Mouse (Mus musculus): ENCODE measurements at regions not wholly inside any gene's neighbourhood (a gene's known extent, or its start where the extent isn't known, plus 50 kb on each side); places are given as distances from the start of the nearest gene placed in this dataset.

DNA sequence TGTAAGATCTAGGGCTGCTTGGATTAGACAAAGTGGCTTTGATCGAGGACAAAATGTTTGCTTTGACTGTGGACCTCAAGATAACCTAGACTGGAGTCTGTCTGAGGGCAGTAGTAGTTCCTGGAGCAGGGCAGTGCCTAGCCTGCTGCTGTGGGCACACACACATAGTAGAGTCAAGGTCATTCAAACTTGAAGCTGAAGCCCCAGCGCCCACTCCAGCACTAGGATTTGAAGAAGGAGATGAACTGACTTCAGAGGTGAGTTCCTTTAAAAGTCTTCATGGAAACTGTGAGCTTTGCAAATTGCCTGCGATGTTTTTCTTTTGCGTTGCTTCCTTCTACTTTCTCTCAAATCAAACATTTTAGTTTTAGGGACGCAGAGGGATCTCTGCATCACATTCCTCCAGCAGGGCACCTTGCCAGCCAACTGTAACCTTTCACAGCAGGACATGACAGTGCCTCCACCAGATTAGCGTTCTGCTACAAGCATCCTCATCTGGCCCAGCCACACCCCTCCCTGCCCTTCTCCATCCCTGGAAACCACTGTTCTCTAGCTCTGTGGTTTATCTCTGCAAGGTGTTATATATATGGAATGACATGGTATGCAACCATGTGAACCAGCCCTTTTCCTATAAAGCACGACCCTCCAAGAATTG is 377.3 kb upstream of the Gm10131 start:
- Histone ChIP-seq H3K27ac (ENCODE audit: insufficient read depth, low read length) (no peak overlapping the region), H3K4me3 (ENCODE audit: insufficient read depth, low read length) (no peak overlapping the region), H3K4me1 (ENCODE audit: control insufficient read depth, insufficient read depth, low read length) (no peaks in the 10 kb centered on the region)
- no peak for TF ChIP-seq POLR2A (IDR thresholded peaks at IDR 0.05; ENCODE audit: extremely low read depth, insufficient read depth, low read length)
- no peak for TF ChIP-seq CTCF (IDR thresholded peaks at IDR 0.05; ENCODE audit: extremely low read depth, insufficient read depth, low read length)

DNA sequence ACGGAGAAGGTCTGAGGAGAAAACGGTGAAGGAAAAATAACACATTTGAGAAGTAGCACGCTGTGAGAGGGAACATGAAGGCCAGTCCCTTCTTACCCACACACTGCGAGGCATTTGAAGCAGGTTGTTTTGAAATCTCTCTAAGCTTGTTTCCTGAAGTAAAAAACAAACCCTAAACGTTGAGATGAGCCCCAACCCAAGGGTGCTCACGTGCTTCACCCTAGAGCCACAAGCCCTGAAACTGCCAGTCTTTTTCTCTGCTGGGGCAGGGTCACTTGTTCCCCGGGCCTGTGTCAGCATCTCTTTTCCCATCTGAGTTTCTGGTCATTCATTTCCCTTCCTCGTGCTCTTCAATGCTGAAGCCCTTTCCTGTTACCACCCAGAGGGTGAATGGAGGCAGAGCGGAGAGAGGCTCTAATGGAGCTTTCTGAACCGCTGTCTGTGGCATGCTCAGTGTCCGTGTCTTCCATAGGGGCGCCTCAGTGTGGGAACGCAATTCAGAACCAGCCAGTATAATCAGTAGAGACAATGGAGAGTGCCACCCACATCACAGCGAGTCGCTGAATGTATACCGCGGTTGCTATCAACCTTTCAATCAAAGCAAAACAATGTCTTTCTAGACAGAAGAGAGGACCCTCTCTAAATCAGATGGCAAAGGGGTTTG is 375.0 kb upstream of the Gm10131 start:
- no peak overlapping the region for H3K4me3 ChIP-seq (ENCODE audit: insufficient read depth, low read length)
- TF ChIP-seq POLR2A (IDR thresholded peaks at IDR 0.05; ENCODE audit: extremely low read depth, insufficient read depth, low read length) (no peak), CTCF (IDR thresholded peaks at IDR 0.05; ENCODE audit: extremely low read depth, insufficient read depth, low read length) (no peak)
- no peaks in the 10 kb centered on the region for H3K4me1 ChIP-seq (ENCODE audit: control insufficient read depth, insufficient read depth, low read length)
- H3K27ac ChIP-seq (ENCODE audit: insufficient read depth, low read length): no peak overlapping the region

DNA sequence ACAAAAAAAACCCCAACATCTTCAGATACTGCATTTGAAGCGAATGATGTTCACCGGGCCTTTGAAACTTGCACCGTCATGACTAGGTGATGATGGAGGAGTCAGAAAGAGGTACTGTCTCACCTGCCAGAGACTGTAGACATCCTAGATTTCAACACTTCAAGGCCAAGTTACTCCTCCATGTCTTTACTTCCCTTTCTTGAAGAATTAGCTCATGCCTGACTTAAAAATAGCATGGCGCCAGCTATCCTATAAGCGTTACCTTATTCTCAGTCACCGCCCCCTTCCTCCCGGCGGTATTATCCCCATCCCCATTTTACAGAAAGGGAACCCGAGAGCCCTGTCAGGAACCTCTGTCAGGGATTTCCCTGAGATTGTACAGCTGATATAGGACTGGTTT is 374.4 kb upstream of the Gm10131 start:
- Histone ChIP-seq H3K27ac (ENCODE audit: insufficient read depth, low read length) (no peak overlapping the region), H3K4me1 (ENCODE audit: control insufficient read depth, insufficient read depth, low read length) (no peaks in the 10 kb centered on the region), H3K4me3 (ENCODE audit: insufficient read depth, low read length) (no peak overlapping the region)
- no peak for TF ChIP-seq POLR2A (IDR thresholded peaks at IDR 0.05; ENCODE audit: extremely low read depth, insufficient read depth, low read length)
- no peak for TF ChIP-seq CTCF (IDR thresholded peaks at IDR 0.05; ENCODE audit: extremely low read depth, insufficient read depth, low read length)

DNA sequence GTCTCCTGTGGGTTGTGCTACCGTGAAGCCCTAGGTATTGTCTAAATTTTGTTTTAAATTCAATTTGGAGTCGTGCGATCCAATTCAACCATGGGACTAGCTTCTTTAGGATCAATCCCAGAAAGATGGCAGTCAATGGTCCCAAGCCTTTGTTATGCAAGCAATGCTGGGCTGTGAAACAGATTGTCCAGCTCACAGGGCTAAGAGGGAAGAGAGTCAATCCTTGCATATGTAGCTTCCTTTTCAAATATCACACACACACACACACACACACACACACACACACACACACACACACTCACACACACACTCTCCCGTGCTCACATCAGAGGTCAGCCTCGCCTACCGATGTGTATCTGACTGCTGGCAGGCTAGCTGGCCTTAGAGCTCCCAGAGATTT is 373.8 kb upstream of the Gm10131 start:
- Histone ChIP-seq H3K4me1 (ENCODE audit: control insufficient read depth, insufficient read depth, low read length) (no peaks in the 10 kb centered on the region), H3K4me3 (ENCODE audit: insufficient read depth, low read length) (no peak overlapping the region), H3K27ac (ENCODE audit: insufficient read depth, low read length) (no peak overlapping the region)
- TF ChIP-seq POLR2A (IDR thresholded peaks at IDR 0.05; ENCODE audit: extremely low read depth, insufficient read depth, low read length) (no peak), CTCF (IDR thresholded peaks at IDR 0.05; ENCODE audit: extremely low read depth, insufficient read depth, low read length) (no peak)

DNA sequence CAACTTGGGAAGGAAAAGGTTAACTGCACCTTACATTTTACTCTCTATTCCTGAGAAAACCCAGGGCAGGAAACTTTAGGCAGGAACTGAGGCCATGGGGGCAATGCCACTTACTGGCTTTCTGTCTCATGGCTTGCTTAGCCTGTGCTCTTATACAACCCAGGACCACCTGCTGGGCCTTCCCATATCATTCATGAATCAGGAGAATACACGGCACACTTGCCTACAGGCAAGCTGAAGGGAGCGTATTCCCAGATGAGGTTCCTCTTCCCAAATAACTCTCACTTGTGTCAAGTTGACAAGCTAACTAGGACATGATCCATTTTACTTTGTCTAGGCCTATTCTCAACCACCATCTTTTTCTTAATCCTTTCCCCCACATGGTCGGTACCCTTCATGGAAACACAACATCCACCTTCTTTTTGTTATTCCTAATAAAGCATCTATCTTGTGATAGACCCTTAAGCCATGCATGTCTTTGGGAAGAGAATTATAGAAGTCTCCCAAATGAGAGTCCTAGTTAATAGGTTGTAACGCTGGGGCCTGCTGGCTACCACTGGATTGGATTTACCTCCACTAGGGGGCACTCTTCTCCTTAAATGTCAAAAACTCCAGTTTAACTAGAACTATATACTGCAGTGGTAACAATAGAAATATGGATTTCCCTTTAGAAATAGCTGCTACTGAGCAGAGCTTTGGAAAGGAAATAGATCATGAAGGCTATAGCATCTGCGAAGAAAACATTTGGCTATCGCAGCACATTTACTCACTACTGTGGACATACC is 373.2 kb upstream of the Gm10131 start:
- TF ChIP-seq POLR2A (IDR thresholded peaks at IDR 0.05; ENCODE audit: extremely low read depth, insufficient read depth, low read length): no peak
- peak; percentile 49 for TF ChIP-seq CTCF (IDR thresholded peaks at IDR 0.05; ENCODE audit: extremely low read depth, insufficient read depth, low read length)
- Histone ChIP-seq H3K4me3 (ENCODE audit: insufficient read depth, low read length) (no peak overlapping the region), H3K27ac (ENCODE audit: insufficient read depth, low read length) (no peak overlapping the region), H3K4me1 (ENCODE audit: control insufficient read depth, insufficient read depth, low read length) (no peaks in the 10 kb centered on the region)

DNA sequence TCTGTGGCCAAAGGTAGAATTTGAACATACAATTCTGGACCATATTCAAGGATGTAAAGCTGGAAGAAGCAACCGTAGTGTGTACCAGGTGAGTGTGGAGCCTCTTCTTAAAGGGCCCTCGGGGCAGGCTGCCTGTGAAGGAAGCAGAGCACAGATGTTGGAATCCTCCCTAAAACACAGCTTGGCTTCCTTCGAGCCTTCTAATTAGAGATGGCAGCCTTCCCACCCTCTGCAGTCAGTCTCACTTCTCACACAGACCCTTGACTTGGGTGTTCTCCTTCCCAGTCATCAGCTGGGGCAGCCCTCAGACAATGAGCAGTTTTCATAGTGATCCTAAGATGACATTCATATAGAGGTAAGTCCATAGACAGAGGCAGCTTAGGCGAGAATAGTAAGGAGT is 371.7 kb upstream of the Gm10131 start:
- Histone ChIP-seq H3K4me1 (ENCODE audit: control insufficient read depth, insufficient read depth, low read length) (no peaks in the 10 kb centered on the region), H3K27ac (ENCODE audit: insufficient read depth, low read length) (no peak overlapping the region), H3K4me3 (ENCODE audit: insufficient read depth, low read length) (no peak overlapping the region)
- TF ChIP-seq CTCF (IDR thresholded peaks at IDR 0.05; ENCODE audit: extremely low read depth, insufficient read depth, low read length): no peak
- no peak for TF ChIP-seq POLR2A (IDR thresholded peaks at IDR 0.05; ENCODE audit: extremely low read depth, insufficient read depth, low read length)

DNA sequence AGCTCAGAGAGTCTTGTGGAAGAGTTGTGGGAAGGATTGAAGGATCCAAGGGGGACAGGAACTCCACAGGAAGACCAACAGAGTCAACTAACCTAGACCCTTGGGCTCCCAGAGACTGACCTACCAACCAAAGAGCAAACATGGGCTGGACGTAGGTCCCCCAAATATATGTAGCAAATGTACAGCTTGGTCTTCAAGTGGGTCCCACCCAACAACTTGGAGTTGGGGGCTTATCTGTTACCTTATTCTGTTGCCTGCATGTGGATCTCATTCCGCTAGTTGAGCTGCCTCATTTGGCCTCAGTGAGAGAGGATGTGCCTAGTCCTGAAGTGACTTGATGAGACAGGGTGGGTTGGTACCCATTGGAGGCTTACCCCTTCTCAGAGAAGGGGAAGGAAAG is 371.1 kb upstream of the Gm10131 start:
- TF ChIP-seq POLR2A (IDR thresholded peaks at IDR 0.05; ENCODE audit: extremely low read depth, insufficient read depth, low read length) (no peak), CTCF (IDR thresholded peaks at IDR 0.05; ENCODE audit: extremely low read depth, insufficient read depth, low read length) (no peak)
- Histone ChIP-seq H3K4me1 (ENCODE audit: control insufficient read depth, insufficient read depth, low read length) (no peaks in the 10 kb centered on the region), H3K4me3 (ENCODE audit: insufficient read depth, low read length) (no peak overlapping the region), H3K27ac (ENCODE audit: insufficient read depth, low read length) (no peak overlapping the region)

DNA sequence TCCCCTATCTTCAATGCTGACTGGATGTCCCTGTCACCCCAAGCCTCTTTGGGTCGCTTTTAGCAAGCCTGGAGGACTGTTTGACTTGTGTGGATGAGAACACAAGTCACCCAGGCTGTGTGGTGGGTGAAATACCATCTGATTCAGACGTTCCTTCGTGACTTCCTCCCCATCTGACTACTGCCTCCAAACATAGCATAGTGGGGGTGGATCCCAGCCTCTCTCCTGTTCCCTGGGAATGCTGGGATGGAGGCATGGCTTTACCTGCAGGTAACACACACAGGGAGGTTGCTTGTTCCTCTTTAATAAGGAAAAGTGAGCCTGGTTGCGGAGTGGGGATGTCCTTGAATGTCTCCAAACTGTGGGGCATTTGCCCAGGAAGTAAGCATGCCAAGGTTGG is 369.0 kb upstream of the Gm10131 start:
- TF ChIP-seq CTCF (IDR thresholded peaks at IDR 0.05; ENCODE audit: extremely low read depth, insufficient read depth, low read length) (no peak), POLR2A (IDR thresholded peaks at IDR 0.05; ENCODE audit: extremely low read depth, insufficient read depth, low read length) (no peak)
- H3K4me3 ChIP-seq (ENCODE audit: insufficient read depth, low read length): no peak overlapping the region
- H3K4me1 ChIP-seq (ENCODE audit: control insufficient read depth, insufficient read depth, low read length): no peaks in the 10 kb centered on the region
- no peak overlapping the region for H3K27ac ChIP-seq (ENCODE audit: insufficient read depth, low read length)

DNA sequence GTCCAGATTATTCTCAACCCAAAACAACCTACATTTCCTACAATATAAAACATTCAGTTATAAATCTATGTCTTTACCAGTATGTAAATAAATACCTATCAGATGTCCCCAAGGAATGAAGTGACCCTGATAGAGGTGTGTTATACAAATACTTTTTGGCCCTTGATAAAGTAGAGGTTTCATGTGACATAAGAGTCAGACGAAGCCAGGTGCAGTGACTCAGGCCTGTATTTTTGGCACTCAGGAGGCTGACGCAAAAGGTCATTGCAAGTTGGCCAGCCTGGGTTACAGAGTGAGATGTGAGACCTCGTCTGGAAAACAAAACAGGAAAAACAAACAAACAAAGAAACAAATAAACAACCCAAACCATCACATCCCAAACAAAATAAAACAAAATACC is 367.4 kb upstream of the Gm10131 start:
- Histone ChIP-seq H3K4me1 (ENCODE audit: control insufficient read depth, insufficient read depth, low read length) (peaks cover 2% of the 10 kb centered on the region; the same call in 1 of the 2 replicates), H3K4me3 (ENCODE audit: insufficient read depth, low read length) (no peak overlapping the region), H3K27ac (ENCODE audit: insufficient read depth, low read length) (no peak overlapping the region)
- TF ChIP-seq POLR2A (IDR thresholded peaks at IDR 0.05; ENCODE audit: extremely low read depth, insufficient read depth, low read length): no peak

DNA sequence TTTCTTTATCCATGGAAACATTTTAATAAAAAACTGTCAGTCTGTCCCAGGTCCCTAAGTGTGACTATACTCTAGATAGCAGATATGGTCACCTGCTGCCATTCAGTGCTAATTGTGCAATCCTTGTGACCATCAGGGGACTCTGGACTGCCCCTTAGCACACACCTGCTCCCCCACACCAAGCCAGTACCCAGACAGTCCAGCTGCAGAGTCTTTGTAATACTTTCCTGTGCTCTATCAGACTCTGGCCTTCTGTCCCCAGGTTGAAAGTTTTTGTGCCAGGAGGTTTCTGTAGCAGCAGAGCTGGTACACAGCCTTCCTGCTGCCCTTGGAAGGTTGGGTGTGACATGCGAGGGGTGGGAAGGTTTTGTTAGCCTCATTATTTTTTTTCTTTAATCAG is 366.9 kb upstream of the Gm10131 start:
- H3K4me1 ChIP-seq (ENCODE audit: control insufficient read depth, insufficient read depth, low read length): peaks cover 2% of the 10 kb centered on the region; the same call in 1 of the 2 replicates
- H3K27ac ChIP-seq (ENCODE audit: insufficient read depth, low read length): no peak overlapping the region
- TF ChIP-seq POLR2A (IDR thresholded peaks at IDR 0.05; ENCODE audit: extremely low read depth, insufficient read depth, low read length) (no peak), CTCF (IDR thresholded peaks at IDR 0.05; ENCODE audit: extremely low read depth, insufficient read depth, low read length) (no peak)
- H3K4me3 ChIP-seq (ENCODE audit: insufficient read depth, low read length): no peak overlapping the region

Measured in cortical plate, adult 2 months (tissue).